Mouse (Mus musculus) midbrain, embryonic 11.5 days (tissue): ENCODE measurements at regions not wholly inside any gene's neighbourhood (a gene's known extent, or its start where the extent isn't known, plus 50 kb on each side); places are given as distances from the start of the nearest gene placed in this dataset.

ENCODE experiments used
- ATAC-seq: fragments of 200-750 bp; cut with Nextera tagmentation; 2 replicates; pipeline ENCODE4 v1.8.0; 2017; ENCODE audit warnings: moderate TSS enrichment, moderate library complexity; ENCODE audit not compliant: low FRiP score
- DNase-seq: peaks from one replicate; pipeline ENCODE4 v3.0.0; 2015; ENCODE audit warnings: low spot score; ENCODE audit errors: missing footprints
- H3K27ac ChIP-seq: fragments of 300-500 bp; sonication (generic); 2 replicates; pipeline ENCODE4 v1.5.1; 2014; ENCODE audit warnings: low read depth, low read length
- H3K27me3 ChIP-seq: fragments of 300-500 bp; sonication (generic); 2 replicates; pipeline ENCODE4 v1.6.1; 2014; ENCODE audit warnings: mild to moderate bottlenecking, low read length, moderate library complexity, mixed read lengths; ENCODE audit not compliant: control insufficient read depth, insufficient read depth
- H3K36me3 ChIP-seq: fragments of 300-500 bp; sonication (generic); 2 replicates; pipeline ENCODE4 v1.6.1; 2014; ENCODE audit warnings: mild to moderate bottlenecking, low read length, moderate library complexity, mixed read lengths; ENCODE audit not compliant: control insufficient read depth, insufficient read depth
- H3K4me1 ChIP-seq: fragments of 300-500 bp; sonication (generic); 2 replicates; pipeline ENCODE4 v1.6.1; 2014; ENCODE audit warnings: low read length; ENCODE audit not compliant: control insufficient read depth, insufficient read depth
- H3K4me2 ChIP-seq: fragments of 300-500 bp; sonication (generic); 2 replicates; pipeline ENCODE4 v1.6.1; 2014; ENCODE audit warnings: mild to moderate bottlenecking, moderate library complexity
- H3K4me3 ChIP-seq: fragments of 300-500 bp; sonication (generic); 2 replicates; pipeline ENCODE4 v1.5.1; 2014; ENCODE audit warnings: low read depth, low read length
- H3K9ac ChIP-seq: fragments of 300-500 bp; sonication (generic); 2 replicates; pipeline ENCODE4 v1.6.1; 2014; ENCODE audit warnings: low read length
- H3K9me3 ChIP-seq: fragments of 300-500 bp; sonication (generic); 2 replicates; pipeline ENCODE4 v1.6.1; 2016; ENCODE audit warnings: low read length; ENCODE audit not compliant: control insufficient read depth
- WGBS: fragments of 180-500 bp; shearing (Covaris S2); extraction: QIAGEN DNeasy Blood & Tissue Kit; methylation state at CpG from one replicate; pipeline ENCODE4 v1.1.7; 2014; 5-methylcytosine and 5-hydroxymethylcytosine counted together

DNA sequence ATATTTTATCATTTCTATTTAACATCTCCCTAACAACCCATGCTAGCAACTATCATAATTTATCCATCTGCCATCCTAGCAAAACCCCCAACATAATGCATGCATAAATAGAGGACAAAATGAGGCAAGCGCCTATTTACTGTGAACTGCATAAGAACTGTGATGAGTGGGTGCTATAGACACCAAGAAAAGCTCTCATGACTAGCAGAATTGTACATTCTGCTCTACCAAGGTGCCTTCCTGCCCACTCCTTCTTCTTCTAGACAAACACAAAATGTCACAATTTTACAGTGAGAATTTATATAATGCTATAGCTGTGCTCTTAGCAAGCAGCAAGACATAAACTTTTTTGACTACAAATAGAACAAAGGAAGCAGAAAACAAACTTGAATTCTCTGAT lies 305.9 kb downstream of the Brinp1 start:
- Histone ChIP-seq H3K36me3 (no peaks in the 10 kb centered on the region), H3K9me3 (no peaks in the 10 kb centered on the region), H3K4me3 (no peak overlapping the region), H3K9ac (no peak overlapping the region), H3K4me2 (no peak overlapping the region), H3K27me3 (no peaks in the 10 kb centered on the region), H3K27ac (no peak overlapping the region), H3K4me1 (no peaks in the 10 kb centered on the region)
- DNase-seq (no peak), ATAC-seq (no peak)
- WGBS = 94% methylated on average over 1 of the region's 1 CpGs

DNA sequence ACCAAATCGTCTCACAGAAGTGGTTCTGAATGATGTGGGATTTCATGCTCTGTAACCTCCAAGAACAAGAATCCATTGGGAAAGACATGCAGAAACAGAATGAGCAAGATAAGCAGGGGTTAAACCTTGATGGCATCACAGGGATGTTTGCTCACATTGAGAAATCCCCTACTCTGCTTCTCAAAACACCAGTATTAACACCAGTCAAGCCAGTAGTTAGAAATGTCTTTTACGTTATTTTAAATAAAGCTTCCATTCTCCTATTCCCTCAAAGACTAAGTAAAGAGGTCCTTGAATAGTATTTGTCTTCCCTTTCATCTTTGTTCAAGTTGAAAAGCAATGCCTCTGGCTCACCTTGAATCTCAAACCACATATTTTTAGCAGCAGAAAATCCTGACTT lies 320.9 kb downstream of the Brinp1 start:
- WGBS = 76% methylated on average over 2 of the region's 2 CpGs
- Histone ChIP-seq H3K9me3 (no peaks in the 10 kb centered on the region), H3K4me3 (no peak overlapping the region), H3K4me1 (no peaks in the 10 kb centered on the region), H3K36me3 (no peaks in the 10 kb centered on the region), H3K27me3 (no peaks in the 10 kb centered on the region), H3K27ac (no peak overlapping the region), H3K4me2 (no peak overlapping the region), H3K9ac (no peak overlapping the region)
- ATAC-seq = no peak
- DNase-seq = no peak

DNA sequence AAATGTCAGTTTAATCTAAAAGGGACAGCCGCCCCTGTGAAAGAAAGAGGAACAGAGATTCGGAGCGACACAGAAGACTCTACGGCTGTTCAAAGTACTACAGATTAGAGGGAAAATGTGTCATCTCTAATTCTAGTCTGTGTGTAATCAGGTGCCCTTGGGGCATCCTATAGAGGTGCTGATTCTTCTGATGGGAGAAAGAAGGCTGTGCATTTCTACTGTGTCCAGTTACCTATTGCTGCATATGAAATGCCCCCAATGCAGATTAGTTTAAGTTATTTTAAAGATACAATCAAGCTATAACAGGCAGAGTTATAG lies 330.2 kb downstream of the Brinp1 start:
- no peaks in the 10 kb centered on the region for H3K36me3 ChIP-seq
- no peaks in the 10 kb centered on the region for H3K4me1 ChIP-seq
- no peak overlapping the region for H3K27ac ChIP-seq
- no peak overlapping the region for H3K4me2 ChIP-seq
- H3K9ac ChIP-seq = no peak overlapping the region
- H3K9me3 ChIP-seq = no peaks in the 10 kb centered on the region
- H3K4me3 ChIP-seq = no peak overlapping the region
- DNase-seq (no peak), ATAC-seq (no peak)
- 77% methylated on average over 4 of the region's 4 CpGs for WGBS
- H3K27me3 ChIP-seq = no peaks in the 10 kb centered on the region

DNA sequence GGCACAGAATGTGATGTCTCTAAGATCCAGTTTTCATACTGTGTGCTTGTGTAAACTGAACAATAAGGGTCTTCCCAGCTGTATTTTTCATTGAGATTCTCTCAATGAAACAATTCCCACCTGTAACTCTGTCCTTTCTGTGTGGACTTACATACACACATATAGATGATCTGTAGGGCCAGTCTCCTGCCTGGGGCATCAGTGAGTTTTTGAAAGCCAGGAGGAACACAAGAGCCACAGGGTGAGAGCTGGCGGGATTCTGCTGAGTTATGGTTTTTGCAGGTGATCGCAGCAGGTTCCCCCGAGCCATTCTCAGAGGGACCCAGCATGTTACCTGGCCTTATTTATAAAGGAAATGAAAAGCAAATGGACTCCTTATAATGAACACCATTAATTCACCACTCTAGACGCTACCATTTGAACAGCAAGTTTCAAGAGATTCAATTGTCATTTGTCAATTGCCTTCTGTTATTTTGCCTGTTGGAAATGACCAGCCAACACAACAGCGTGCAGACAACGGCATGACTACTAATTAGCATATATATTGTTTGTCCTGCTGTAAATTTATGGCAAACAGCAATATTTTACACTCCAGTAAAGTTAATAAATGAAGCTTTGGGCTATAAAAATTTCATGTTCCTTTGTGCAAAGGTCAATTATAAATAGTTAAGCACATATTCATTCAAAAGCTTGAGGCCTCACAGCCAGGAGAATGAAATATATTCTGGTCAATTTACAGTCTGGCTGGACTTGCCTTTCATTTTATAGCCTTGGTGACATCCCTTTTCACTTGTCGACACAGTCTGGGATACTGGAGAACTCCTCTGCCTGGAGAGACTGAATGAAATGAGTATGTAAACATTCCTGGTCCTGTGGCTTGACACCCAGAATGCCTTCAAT lies 330.8 kb downstream of the Brinp1 start:
- ATAC-seq (no peak), DNase-seq (no peak)
- no peak overlapping the region for H3K4me2 ChIP-seq
- no peaks in the 10 kb centered on the region for H3K4me1 ChIP-seq
- H3K36me3 ChIP-seq = no peaks in the 10 kb centered on the region
- H3K4me3 ChIP-seq = no peak overlapping the region
- no peak overlapping the region for H3K27ac ChIP-seq
- H3K27me3 ChIP-seq = no peaks in the 10 kb centered on the region
- 85% methylated on average over 7 of the region's 7 CpGs for WGBS
- no peaks in the 10 kb centered on the region for H3K9me3 ChIP-seq
- no peak overlapping the region for H3K9ac ChIP-seq

DNA sequence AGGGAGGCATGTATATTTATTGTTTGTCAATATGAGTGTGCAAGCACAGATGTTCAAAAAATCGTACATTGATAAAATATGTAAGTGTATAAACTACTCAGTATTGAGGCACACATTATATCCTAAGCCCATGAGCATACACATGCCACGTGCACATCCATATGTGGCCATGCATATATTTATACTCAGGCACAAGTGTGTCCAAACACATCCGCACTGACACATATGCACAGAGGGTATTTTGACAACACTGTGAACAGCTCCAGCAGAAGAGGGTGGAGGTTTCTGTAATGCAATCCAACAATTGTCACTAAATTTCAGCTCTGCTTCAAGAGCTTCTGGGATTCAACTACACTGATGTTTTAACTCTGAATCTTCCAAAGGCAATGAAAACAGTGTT lies 333.6 kb downstream of the Brinp1 start:
- no peaks in the 10 kb centered on the region for H3K27me3 ChIP-seq
- no peak overlapping the region for H3K4me2 ChIP-seq
- H3K27ac ChIP-seq = no peak overlapping the region
- DNase-seq (no peak), ATAC-seq (no peak)
- WGBS = 87% methylated on average over 3 of the region's 3 CpGs
- no peak overlapping the region for H3K9ac ChIP-seq
- H3K36me3 ChIP-seq = no peaks in the 10 kb centered on the region
- H3K9me3 ChIP-seq = no peaks in the 10 kb centered on the region
- no peaks in the 10 kb centered on the region for H3K4me1 ChIP-seq
- no peak overlapping the region for H3K4me3 ChIP-seq

DNA sequence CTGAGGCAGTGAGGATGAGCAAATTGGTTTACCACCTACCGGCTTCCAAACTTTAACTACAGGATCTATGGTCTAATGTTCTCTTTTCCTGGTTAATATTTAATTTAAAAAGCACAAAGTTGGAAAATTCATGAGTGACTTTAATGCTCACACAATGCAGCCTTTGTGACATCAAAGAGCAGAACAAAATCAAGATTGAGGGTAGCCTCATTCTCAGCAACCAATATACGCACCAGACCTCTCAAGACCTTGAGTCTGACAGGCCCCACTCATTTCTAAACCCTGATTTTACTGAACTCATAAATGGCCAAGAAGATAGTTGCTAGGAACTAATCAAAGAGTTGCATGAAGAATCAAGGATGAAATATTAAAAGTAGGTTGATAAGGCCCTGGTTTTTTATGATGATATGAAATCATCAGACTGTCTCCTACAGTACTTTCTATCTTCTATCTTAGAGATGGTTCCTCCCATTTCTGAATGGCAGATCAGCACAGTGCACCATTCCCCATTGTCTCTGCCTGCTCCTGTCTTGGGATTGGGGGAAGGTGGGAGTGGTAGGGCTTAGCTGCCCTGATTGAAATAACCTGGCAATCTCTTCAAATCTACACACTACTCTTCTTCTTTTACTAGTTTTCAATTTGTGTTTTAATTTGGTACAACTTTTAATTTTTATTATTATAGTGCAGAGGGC lies 338.3 kb downstream of the Brinp1 start:
- H3K27me3 ChIP-seq = no peaks in the 10 kb centered on the region
- H3K36me3 ChIP-seq = no peaks in the 10 kb centered on the region
- H3K4me3 ChIP-seq = no peak overlapping the region
- H3K4me2 ChIP-seq = no peak overlapping the region
- no peaks in the 10 kb centered on the region for H3K4me1 ChIP-seq
- no peaks in the 10 kb centered on the region for H3K9me3 ChIP-seq
- DNase-seq = no peak
- ATAC-seq = no peak
- no peak overlapping the region for H3K9ac ChIP-seq
- no peak overlapping the region for H3K27ac ChIP-seq
- WGBS = 88% methylated on average over 2 of the region's 2 CpGs

DNA sequence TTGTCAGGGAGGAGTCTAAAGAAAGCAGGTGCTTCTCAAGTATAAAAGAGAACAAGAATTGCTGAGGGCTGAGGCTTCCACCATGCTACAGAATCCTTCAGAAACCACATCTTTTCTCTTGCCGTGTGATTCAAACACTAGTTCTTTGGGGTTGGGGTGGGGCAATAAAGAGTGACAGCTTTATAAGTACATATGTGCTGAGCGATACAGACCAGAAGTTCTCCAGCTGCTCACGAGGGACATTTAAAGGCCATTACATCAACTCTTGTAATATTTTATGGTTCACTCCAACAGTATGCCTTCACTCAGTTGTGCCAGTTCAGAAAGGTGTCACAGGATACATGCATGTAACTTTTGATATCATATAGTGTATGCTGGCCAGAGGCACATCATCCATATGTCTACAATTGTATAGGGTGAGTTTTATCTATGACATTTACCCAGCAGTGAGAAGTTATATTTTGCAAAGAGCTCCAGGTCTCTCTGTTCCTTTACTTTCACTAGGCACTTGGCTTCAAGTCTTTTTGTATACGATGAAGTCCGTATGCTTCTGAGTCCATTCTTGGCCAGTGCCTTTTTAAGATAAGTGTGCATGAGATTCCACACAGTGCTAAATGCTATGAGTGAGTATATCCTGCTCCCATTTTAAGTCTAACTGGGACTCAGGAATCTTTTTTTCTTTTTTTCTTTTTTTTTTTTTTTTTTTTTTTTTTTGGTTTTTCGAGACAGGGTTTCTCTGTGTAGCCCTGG lies 341.8 kb downstream of the Brinp1 start:
- Histone ChIP-seq H3K27me3 (no peaks in the 10 kb centered on the region), H3K4me2 (no peak overlapping the region), H3K4me1 (no peaks in the 10 kb centered on the region), H3K4me3 (no peak overlapping the region), H3K36me3 (no peaks in the 10 kb centered on the region), H3K9ac (no peak overlapping the region), H3K9me3 (no peaks in the 10 kb centered on the region), H3K27ac (no peak overlapping the region)
- no peak for DNase-seq
- 97% methylated on average over 5 of the region's 6 CpGs for WGBS
- no peak for ATAC-seq

DNA sequence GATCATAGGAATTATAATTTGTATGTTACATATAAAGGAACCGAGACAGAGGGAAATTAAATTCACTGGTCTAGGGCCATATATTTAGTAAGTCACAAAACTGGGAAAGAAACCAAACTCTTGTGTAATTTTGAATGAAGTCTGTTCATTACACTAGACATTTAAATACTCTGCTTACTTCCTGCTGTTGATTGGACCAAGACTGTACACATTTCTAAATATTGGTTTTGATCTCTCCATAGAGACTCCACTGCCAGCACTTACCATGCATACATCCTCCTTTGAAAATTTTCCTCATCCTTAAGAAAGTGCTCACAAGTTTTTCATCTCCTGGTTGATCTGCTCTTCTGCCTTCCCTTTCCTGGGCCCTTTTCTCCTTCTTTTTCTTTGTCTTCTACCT lies 358.9 kb downstream of the Brinp1 start:
- no peak overlapping the region for H3K27ac ChIP-seq
- H3K9ac ChIP-seq = no peak overlapping the region
- WGBS = 83% methylated on average over 1 of the region's 1 CpGs
- H3K4me2 ChIP-seq = no peak overlapping the region
- ATAC-seq (no peak), DNase-seq (no peak)
- no peaks in the 10 kb centered on the region for H3K4me1 ChIP-seq
- no peaks in the 10 kb centered on the region for H3K36me3 ChIP-seq
- no peaks in the 10 kb centered on the region for H3K27me3 ChIP-seq
- no peaks in the 10 kb centered on the region for H3K9me3 ChIP-seq
- H3K4me3 ChIP-seq = no peak overlapping the region

DNA sequence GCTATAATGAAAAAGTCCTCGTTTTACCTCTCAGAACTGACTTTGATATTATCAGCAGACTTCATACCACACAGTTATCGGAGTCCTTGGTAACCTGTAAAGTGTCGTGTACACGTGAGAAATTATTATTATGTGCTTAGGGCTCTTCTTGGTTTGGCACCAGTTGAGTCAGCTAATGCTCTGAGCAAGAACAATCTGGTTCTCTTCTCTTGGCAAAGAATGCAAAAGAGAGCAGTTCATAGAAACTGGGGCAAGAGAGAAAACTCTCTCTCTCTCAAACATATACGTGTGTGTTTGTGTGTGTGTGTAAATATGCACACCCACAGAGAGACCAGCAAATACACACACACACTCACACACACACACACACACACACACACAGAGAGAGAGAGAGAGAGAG lies 378.8 kb downstream of the Brinp1 start:
- ATAC-seq (no peak), DNase-seq (no peak)
- no peak overlapping the region for H3K27ac ChIP-seq
- no peaks in the 10 kb centered on the region for H3K9me3 ChIP-seq
- H3K27me3 ChIP-seq = no peaks in the 10 kb centered on the region
- H3K36me3 ChIP-seq = no peaks in the 10 kb centered on the region
- H3K4me3 ChIP-seq = no peak overlapping the region
- no peaks in the 10 kb centered on the region for H3K4me1 ChIP-seq
- WGBS = 88% methylated on average over 5 of the region's 5 CpGs
- no peak overlapping the region for H3K9ac ChIP-seq
- no peak overlapping the region for H3K4me2 ChIP-seq
